Mouse (Mus musculus) cortical plate, adult 2 months (tissue): ENCODE results near the gene Cyb5r4. TPM values are rescaled to one million over a fixed set of nuclear protein-coding genes. Genes with fewer than 3 reads are reported as not detected.
"Not testable (repeated sequence)": the region's sequence is repeated elsewhere in the genome, so short reads cannot be mapped to it uniquely, and the experiment has no call there.

Experiments used
- H3K27ac ChIP-seq: fragments of 200-500 bp; 2 replicates; pipeline ENCODE4 v1.5.1; 2012; ENCODE audit warnings: low read length, control low read depth, inconsistent platforms; ENCODE audit not compliant: insufficient read depth
- H3K4me1 ChIP-seq: fragments of 200-500 bp; 2 replicates; pipeline ENCODE4 v1.6.1; 2011; ENCODE audit warnings: low read length; ENCODE audit not compliant: control insufficient read depth, insufficient read depth
- H3K4me3 ChIP-seq: fragments of 200-500 bp; 2 replicates; pipeline ENCODE4 v1.5.1; 2011; ENCODE audit warnings: mild to moderate bottlenecking, low read length, control low read depth; ENCODE audit not compliant: insufficient read depth
- CTCF ChIP-seq: fragments of 200-500 bp; IDR thresholded peaks from 2 replicates; pipeline ENCODE4 v1.5.1; 2011; ENCODE audit warnings: mild to moderate bottlenecking, control low read depth, low read length; ENCODE audit not compliant: insufficient read depth; ENCODE audit errors: extremely low read depth
- POLR2A ChIP-seq: fragments of 200-500 bp; IDR thresholded peaks from 2 replicates; pipeline ENCODE4 v1.6.1; 2011; ENCODE audit warnings: mild to moderate bottlenecking, low read length, control low read depth; ENCODE audit not compliant: insufficient read depth; ENCODE audit errors: extremely low read depth
- polyA plus RNA-seq: library from polyadenylated mRNA; depleted of rRNA; stranded (reverse); fragments of >200 nt; gene quantifications from 2 replicates; pipeline ENCODE4 v1.2.3, GENCODE M21; 2012; rRNA removed

Cyb5r4 gene
- polyA plus RNA-seq: 30.4 and 34.4 TPM in 2 replicates

DNA sequence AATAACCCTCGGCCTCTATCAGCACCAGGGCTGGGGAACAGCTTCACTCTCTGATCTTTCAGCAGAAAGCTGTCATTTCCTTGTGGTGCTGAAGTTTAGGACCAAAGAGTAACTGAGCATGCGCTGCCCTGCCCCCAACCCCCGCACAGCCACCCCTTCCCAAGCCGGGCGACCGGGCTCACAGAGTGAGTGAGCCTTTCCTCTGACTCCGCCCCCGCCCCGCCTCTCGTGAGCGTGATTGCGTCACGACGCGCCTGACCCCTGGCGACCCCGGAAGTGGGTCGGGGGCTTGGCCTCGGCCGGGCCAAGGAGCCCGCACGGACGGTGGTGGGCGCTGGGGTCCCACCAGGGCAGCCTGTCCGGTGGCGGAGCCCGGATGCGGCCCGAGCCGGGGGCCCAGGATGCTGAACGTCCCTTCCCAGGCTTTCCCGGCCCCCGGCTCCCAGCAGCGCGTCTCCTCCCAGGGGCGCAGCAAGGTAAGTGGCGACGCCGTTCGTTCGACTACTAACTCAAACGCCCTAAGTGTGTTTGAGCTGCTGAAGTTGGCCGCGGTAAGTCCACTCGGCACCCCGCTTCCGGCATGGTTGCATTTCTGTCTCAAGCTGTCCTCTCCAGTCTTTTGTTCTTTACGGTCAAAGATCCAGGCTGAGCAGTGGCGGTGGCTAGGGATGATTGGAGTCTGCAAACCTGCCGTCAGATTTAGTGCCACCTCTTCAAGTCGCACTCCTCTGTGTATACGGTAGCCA, at the start of gene Cyb5r4:
Gene Cyb5r4 (plus strand): TSS at position 237 of the 746 bp plus-strand sequence.
- Histone ChIP-seq H3K27ac (0 out of 2 replicates have a peak within 1 kb of the TSS, but pooled peaks have one; percentile 48), H3K4me3 (peak within 1 kb of the TSS; percentile 74), H3K4me1 (peaks cover 5% of the 10 kb centered on the region; the same call in 1 of the 2 replicates)
- TF ChIP-seq CTCF (no peak), POLR2A (peak; percentile 23; the same call in 1 of the 2 replicates)

DNA sequence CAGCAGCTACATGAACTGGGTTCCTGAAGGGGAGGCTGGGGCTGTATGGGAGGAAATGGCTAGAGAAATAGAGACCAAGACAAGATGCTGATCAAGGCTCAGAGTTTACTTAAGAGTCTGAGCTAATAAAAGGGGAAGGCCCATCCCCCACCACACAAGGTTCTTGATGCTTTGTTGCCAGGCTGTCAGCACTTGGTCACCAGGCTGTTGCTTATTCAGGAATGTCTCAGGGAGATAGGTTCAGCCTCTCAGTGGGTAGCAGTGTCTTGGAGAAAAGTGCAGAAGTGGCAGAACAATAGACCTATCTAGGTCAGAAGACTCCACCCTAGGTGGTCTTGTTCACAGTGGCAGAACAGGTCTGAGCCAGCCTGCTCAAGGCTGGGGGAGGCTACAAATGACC, 49.3 kb upstream of the Cyb5r4 start:
- H3K27ac ChIP-seq, H3K4me1 ChIP-seq, H3K4me3 ChIP-seq: not testable (repeated sequence)

DNA sequence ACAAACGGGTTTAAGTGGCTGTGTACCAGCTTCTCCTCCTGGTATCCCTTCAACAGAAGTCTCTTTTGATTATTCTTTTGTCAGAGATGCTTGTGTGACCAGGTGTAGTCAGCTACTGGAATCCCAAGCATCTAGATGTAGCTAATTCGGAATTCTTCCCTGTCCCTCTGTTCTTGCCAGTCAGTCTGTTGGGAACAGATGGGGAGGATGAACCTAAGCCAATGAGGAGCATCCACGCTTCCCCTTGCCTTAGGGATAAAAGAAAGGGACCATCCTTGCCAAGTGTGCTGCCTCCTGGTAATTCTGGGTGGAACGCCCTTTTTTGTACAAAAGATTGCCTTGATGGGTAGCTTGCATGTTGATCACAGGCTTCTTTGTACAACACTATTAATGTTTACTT, 48.3 kb upstream of the Cyb5r4 start:
- H3K27ac ChIP-seq: no peak overlapping the region
- peaks cover 2% of the 10 kb centered on the region; the same call in 1 of the 2 replicates for H3K4me1 ChIP-seq
- TF ChIP-seq POLR2A: no peak
- no peak for TF ChIP-seq CTCF
- no peak overlapping the region for H3K4me3 ChIP-seq

DNA sequence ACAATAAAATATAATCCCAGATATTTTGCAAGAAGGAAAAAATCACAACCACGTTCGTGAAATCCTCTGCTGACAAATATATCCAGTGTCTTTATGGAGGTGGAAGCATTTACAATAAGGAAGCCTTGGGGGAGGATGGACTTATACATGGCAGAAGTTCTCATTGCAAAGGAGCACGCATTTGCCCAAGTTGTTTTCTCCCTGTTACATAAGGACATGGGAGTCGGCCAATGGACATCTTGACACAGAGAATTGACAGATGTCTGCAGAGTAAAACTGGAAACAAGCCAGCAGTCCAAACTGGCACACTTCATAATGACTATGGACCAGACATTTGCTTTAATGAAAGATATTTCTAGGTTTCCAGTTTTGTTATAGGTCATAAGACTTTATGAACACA, 44.9 kb upstream of the Cyb5r4 start:
- no peak overlapping the region for H3K27ac ChIP-seq
- no peak overlapping the region for H3K4me3 ChIP-seq
- TF ChIP-seq POLR2A (no peak), CTCF (no peak)
- peaks cover 2% of the 10 kb centered on the region; the same call in 1 of the 2 replicates for H3K4me1 ChIP-seq

DNA sequence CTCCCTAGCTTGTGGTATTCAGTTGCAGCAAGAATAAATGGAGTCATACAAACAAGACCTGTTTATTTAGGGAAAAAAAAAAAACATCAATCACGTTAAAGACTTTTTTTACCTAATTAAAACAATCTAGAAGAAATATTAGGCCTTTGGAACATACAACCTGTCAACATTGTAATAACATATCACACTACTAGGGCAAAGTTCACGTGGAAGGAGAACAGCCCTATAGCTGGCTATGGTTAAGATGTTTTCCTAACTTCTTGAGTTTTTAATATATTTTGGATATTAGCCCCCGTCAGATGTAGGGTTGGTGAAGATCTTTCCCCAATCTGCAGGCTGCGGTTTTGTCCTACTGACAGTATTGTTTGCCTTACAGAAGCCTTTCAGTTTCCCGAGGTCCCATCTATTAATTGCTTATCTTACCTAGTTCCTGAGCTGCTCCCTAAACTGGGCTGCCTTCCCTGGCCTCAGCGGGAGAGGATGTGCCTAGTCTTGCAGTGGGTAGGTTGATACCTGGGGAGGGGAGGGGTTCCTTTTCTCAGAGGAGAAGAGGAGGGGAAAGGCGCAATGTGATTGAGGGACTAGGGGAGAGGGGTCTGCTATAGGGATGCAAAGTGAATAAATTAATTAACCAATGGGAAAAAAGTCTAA, 43.4 kb upstream of the Cyb5r4 start:
- H3K4me1 ChIP-seq: peaks cover 2% of the 10 kb centered on the region; the same call in 1 of the 2 replicates

DNA sequence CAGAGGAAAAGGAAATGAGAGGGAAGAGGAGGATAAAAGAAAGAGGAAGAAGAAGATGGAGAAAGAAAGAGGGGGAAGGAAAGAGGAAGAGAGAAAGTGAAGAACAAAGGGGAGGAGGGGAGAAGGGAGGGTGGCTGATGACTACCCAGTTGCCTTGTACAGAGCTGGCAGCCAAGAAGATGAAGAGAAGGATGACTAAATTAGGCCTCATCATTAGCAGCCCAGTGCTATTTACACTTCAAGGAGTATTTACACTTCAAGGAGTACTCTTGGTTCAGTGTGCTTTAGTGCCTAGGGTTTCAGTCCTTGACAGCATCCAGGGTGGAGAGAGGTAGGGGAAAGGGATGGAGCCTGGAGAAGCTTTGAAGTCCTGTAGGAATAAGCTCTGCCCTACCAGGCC, 41.8 kb upstream of the Cyb5r4 start:
- H3K27ac ChIP-seq: no peak overlapping the region
- TF ChIP-seq CTCF (no peak), POLR2A (no peak)
- peaks cover 2% of the 10 kb centered on the region; the same call in 1 of the 2 replicates for H3K4me1 ChIP-seq
- no peak overlapping the region for H3K4me3 ChIP-seq

More for the DNA sequence above, 43.4 kb upstream of the Cyb5r4 start:
- no peak overlapping the region for H3K27ac ChIP-seq
- no peak overlapping the region for H3K4me3 ChIP-seq
- TF ChIP-seq CTCF (no peak), POLR2A (no peak)

DNA sequence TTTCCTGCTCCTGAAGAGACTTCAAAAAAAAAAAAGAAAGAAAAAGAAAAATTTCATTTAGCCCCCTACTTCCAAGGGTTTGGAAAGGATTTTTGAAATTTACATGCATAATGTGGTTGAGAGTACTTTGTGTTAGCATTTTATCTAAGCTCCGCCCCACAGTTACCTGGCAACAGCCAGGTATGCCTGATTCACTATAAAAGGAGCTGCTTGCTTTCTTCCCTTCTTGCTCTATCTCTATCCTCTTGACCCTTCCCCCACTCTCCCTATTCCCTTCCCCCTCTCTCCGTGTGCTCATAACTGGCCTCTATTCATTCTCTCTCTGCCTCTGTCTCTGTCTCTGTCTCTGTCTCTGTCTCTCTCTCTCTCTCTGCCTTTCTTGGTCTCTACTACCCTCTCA, 40.9 kb upstream of the Cyb5r4 start:
- no peak for TF ChIP-seq CTCF
- TF ChIP-seq POLR2A: no peak
- Histone ChIP-seq H3K27ac (no peak overlapping the region), H3K4me1 (peaks cover 2% of the 10 kb centered on the region; the same call in 1 of the 2 replicates), H3K4me3 (no peak overlapping the region)

DNA sequence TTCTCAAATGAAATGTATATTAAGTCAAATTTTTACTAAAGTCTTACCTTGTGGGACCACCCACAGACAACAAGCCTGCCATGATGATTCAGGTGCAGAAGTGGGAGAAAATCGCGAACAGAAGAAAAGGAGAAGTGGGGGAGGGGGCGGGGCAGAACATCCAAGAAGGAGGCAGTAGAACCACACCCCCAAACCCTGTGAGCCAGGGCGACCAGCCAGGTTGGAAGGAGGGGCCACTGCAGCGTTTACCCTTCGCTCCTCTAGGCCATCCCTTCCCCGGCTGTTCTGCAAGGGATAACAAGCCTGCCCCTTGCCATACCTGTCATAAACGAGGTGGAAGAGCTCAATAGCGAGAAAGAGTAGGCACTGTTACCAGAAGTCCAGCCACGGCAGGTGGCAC, 40.3 kb upstream of the Cyb5r4 start:
- Histone ChIP-seq H3K4me1 (peaks cover 2% of the 10 kb centered on the region; the same call in 1 of the 2 replicates), H3K27ac (no peak overlapping the region), H3K4me3 (no peak overlapping the region)
- TF ChIP-seq CTCF (no peak), POLR2A (no peak)

DNA sequence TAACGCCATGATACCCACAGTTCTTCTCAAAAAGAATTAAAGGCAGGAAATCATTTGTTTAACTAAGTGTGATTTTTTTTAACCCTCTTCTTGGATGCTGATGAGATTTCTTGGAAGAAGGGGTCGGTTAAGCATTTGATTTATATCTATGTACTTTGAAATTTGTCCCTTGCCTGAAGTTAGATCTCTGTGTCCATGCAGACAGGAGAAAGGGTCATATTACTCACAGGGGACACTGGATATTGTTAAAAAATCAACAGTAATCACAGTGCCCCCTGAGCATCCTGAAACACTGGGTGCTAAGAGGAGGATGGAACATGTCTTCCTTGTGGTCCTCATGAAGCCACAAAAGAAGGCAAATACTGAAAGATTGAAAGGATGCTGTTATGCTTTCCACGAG, 37.2 kb upstream of the Cyb5r4 start:
- Histone ChIP-seq H3K27ac (no peak overlapping the region), H3K4me3 (no peak overlapping the region), H3K4me1 (no peaks in the 10 kb centered on the region)
- TF ChIP-seq POLR2A: no peak
- TF ChIP-seq CTCF: no peak

DNA sequence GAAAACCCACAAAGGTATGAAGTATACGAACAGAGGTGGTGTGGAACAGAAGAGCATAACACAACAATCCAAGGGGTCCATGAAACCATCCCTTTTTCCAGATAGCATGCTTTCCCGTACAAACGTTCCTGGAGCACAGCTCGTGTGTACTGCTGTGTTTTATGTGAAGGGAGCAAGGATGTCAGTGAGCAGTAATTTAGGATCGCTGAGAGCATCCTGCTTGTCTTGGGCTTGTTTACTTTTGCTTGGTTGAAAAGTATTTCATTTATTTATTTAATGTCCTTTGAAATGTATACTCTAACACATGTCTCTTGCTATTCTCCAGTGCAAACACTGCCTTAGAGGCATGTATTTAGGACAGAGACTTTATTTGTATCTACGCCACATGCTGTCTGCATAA, 36.7 kb upstream of the Cyb5r4 start:
- H3K4me1 ChIP-seq: no peaks in the 10 kb centered on the region
- H3K4me3 ChIP-seq: no peak overlapping the region
- TF ChIP-seq CTCF: no peak
- no peak overlapping the region for H3K27ac ChIP-seq
